Mouse (Mus musculus): ENCODE measurements around the gene Jup. TPM values are rescaled to one million over a fixed set of nuclear protein-coding genes. Genes with fewer than 3 reads are reported as not detected.
A peak's percentile ranks its signal among the peaks of the same experiment; 100 is the strongest.
"Not testable (repeated sequence)": the region's sequence is repeated elsewhere in the genome, so short reads cannot be mapped to it uniquely, and the experiment has no call there.

Jup gene
- polyA plus RNA-seq, 1 experiment from 2014 or later, result 44.1 TPM

DNA sequence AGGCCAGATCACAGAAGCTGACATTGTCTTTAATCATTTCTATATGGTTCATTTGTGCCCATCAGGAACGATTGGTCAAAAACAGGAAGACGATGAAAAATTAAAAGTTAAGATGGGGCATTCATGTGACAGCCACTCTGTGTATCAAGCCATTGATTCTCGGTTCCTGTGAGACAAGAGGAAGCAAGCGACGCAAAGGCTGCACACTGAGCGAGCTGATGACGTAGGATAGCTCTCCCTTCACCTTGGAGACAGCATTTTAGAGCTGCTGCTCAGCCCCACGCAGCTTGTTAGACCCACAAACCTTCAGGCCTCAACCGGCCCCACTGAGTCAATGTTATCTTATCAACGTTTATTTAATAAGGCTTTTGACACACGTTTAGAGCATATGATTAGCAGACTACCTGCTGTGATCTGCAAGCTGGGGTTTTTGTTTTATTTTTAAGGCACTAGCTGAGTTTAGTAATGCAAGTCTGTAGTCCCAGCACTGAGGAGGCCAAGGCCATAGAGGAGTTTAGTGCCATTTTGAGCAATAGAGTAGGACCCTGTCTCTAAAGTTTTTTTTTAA is 72.4 kb downstream of the Jup start:
- Histone ChIP-seq H3K9ac (replicated peaks) (no peak overlapping the region), H3K4me3 (replicated peaks) (no peak overlapping the region), H3K27me3 (0 out of 2 replicates have a peak, but pooled peaks cover 4% of the 10 kb centered on the region), H3K36me3 (peaks cover 21% of the 10 kb centered on the region), H3K4me1 (replicated peaks) (0 out of 2 replicates have a peak, but pooled peaks cover 6% of the 10 kb centered on the region), H3K9me3 (no peaks in the 10 kb centered on the region), H3K27ac (no peak overlapping the region), H3K4me2 (no peak overlapping the region)
- ATAC-seq (ENCODE audit: insufficient number of reproducible peaks, insufficient read depth, low FRiP score, low TSS enrichment, low read depth), result no peak
- WGBS, result 85% methylated on average over 11 of the region's 11 CpGs

DNA sequence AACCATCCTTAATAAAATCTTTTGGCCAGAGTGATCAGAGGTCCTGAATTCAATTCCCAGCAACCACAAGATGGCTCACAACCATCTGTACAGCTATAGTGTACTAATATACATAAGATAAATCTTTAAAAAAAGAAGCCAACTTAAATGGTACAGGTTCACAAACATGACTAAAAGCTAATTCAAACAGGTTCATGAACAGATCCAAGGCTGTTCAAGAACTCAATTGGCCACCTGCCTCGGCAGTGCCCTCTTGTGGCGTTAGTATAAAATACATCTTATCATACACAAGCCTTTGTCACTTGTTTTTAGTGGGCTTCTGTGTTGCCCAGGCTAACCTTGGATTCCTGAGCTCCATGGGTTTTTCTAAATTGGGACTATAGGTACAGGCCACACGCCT is 74.0 kb downstream of the Jup start:
- Histone ChIP-seq H3K4me1 (replicated peaks) (0 out of 2 replicates have a peak, but pooled peaks cover 6% of the 10 kb centered on the region), H3K27ac (no peak overlapping the region), H3K4me2 (no peak overlapping the region), H3K36me3 (peaks cover 21% of the 10 kb centered on the region), H3K4me3 (replicated peaks) (no peak overlapping the region), H3K9me3 (no peaks in the 10 kb centered on the region), H3K27me3 (no peaks in the 10 kb centered on the region), H3K9ac (replicated peaks) (no peak overlapping the region)
- 14% methylated on average over 3 of the region's 3 CpGs for WGBS
- ATAC-seq (ENCODE audit: insufficient number of reproducible peaks, insufficient read depth, low FRiP score, low TSS enrichment, low read depth), result no peak

GRCm38 (mm10) chr11:100322591-100323258 is 74.8 kb downstream of the Jup start:
- Histone ChIP-seq H3K9ac (replicated peaks) (no peak overlapping the region), H3K27ac (no peak overlapping the region), H3K4me3 (replicated peaks) (no peak overlapping the region)

DNA sequence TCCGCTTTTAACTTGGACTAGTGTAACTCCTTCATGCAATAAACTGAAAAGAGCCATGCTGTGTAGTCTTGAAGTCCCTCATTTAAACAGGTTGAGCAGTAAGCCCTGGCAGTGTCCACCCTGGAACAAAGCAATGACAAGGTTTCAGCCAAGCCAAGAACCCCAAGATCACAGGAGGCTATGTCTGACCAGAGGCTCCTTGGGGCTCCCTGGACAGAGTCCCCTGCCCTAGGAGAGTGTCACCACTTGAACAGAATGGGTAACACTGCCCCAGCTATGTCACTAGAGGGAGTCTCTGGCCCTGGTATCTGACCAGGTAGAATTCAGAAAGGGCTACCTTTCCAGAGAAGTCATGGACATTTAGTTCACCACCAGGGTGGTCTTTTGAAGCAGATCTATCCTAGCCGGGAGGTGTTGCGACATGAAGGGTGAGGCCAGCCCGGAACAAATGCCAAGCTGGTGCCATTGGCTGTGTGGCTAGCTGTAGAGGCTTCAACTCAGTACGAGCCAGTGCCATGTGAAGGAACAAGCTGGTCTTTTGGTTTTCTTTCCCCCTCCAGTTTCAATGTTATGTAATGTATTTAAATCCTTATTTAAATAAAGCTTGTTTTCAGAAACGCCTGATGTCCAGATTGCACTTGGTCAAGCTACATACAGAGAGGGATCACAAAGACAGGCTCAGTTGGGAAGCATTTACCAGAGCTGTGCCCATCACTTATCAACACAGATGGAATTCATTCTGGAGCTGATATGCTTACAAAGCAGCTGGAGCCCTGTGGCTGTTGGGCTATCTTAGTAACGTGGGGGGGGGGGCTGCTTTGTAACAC is 75.9 kb downstream of the Jup start:
- H3K27me3 ChIP-seq; H3K4me2 ChIP-seq; H3K9ac ChIP-seq (replicated peaks); ATAC-seq (ENCODE audit: insufficient number of reproducible peaks, insufficient read depth, low FRiP score, low TSS enrichment, low read depth); H3K27ac ChIP-seq; H3K9me3 ChIP-seq; H3K4me3 ChIP-seq (replicated peaks); H3K4me1 ChIP-seq (replicated peaks): not testable (repeated sequence)
- peaks cover 21% of the 10 kb centered on the region for H3K36me3 ChIP-seq
- WGBS, result 83% methylated on average over 7 of the region's 7 CpGs

More at GRCm38 (mm10) chr11:100322591-100323258, 74.8 kb downstream of the Jup start:
- ATAC-seq (ENCODE audit: insufficient number of reproducible peaks, insufficient read depth, low FRiP score, low TSS enrichment, low read depth), result no peak
- Histone ChIP-seq H3K4me1 (replicated peaks) (0 out of 2 replicates have a peak, but pooled peaks cover 6% of the 10 kb centered on the region), H3K9me3 (no peaks in the 10 kb centered on the region), H3K4me2 (no peak overlapping the region), H3K27me3 (no peaks in the 10 kb centered on the region), H3K36me3 (peaks cover 21% of the 10 kb centered on the region)
- WGBS, result 68% methylated on average over 3 of the region's 3 CpGs

GRCm38 (mm10) chr11:100320701-100321410 is 76.7 kb downstream of the Jup start:
- ATAC-seq (ENCODE audit: insufficient number of reproducible peaks, insufficient read depth, low FRiP score, low TSS enrichment, low read depth); H3K4me1 ChIP-seq (replicated peaks); H3K9me3 ChIP-seq; H3K27me3 ChIP-seq: not testable (repeated sequence)
- peak overlapping the region; percentile 83 for H3K4me3 ChIP-seq (replicated peaks)
- H3K4me2 ChIP-seq, result peak overlapping the region; percentile 81
- 21% methylated on average over 11 of the region's 11 CpGs for WGBS
- H3K27ac ChIP-seq, result peak overlapping the region; percentile 97; the same call in 1 of the 2 replicates
- H3K36me3 ChIP-seq, result peaks cover 21% of the 10 kb centered on the region
- H3K9ac ChIP-seq (replicated peaks), result peak overlapping the region; percentile 96

GRCm38 (mm10) chr11:100320172-100320630 is 77.4 kb downstream of the Jup start:
- Histone ChIP-seq H3K9me3 (no peaks in the 10 kb centered on the region), H3K36me3 (peaks cover 21% of the 10 kb centered on the region), H3K4me2 (peak overlapping the region; percentile 81), H3K9ac (replicated peaks) (peak overlapping the region; percentile 96), H3K4me3 (replicated peaks) (peak overlapping the region; percentile 83), H3K27ac (peak overlapping the region; percentile 97), H3K27me3 (no peaks in the 10 kb centered on the region), H3K4me1 (replicated peaks) (0 out of 2 replicates have a peak, but pooled peaks cover 6% of the 10 kb centered on the region)
- peak; percentile 77 for ATAC-seq (ENCODE audit: insufficient number of reproducible peaks, insufficient read depth, low FRiP score, low TSS enrichment, low read depth)
- under 1% methylated on average over 40 of the region's 40 CpGs for WGBS

DNA sequence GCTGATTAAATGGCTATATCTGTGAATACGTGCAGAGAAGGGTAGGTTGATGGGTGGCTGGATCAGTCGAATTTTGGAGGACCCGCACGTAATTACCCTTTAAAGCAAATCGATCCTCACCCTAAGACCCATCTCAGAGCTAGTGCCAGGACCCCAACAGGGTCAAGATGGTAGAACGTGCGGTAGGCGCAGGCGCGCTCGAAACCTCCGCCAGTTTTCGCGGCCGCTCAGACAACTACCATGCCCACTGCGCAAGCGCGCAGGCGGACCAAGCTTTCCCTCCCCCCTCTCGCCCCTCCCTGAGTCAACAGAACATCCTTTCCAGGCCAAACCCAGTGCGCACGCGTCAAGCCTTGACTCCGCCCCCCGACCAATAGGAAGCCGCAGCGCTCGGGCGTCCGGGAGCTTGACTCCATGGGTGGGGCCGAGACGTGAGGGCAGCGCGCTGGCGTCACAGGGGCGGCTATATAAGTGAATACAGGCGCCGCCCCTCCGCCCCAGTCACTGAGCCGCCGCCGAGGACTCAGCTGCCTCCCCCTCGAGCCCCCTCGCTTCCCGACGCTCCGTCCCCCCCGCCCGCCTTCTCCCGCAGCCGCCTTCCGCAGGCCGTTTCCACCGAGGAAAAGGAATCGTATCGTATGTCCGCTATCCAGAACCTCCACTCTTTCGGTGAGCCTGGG is 77.9 kb downstream of the Jup start, which contains the start of gene Eif1:
Eif1 (plus strand) TSS at position 394 of the 680 bp plus-strand sequence.
- Histone ChIP-seq H3K4me2 (peak within 1 kb of the TSS; percentile 81), H3K4me1 (replicated peaks) (0 out of 2 replicates have a peak, but pooled peaks cover 6% of the 10 kb centered on the region), H3K9ac (replicated peaks) (peak within 1 kb of the TSS; percentile 96), H3K27ac (peak within 1 kb of the TSS; percentile 97), H3K9me3 (no peaks in the 10 kb centered on the region), H3K27me3 (no peaks in the 10 kb centered on the region), H3K36me3 (peaks cover 21% of the 10 kb centered on the region), H3K4me3 (replicated peaks) (peak within 1 kb of the TSS; percentile 83)
- ATAC-seq (ENCODE audit: insufficient number of reproducible peaks, insufficient read depth, low FRiP score, low TSS enrichment, low read depth), result peak; percentile 88
- under 1% methylated on average over 58 of the region's 58 CpGs for WGBS

Small RNAs within 50 kb of the gene (microRNA-seq; reads per million reads assigned to microRNA genes)
- gene Gm27374, result not detected

Other genes starting within 250 kb of the Jup start
- 8.4 and 8.7 TPM in 2 replicates for gene Krt19, start 249.1 kb downstream of the Jup start, polyA plus RNA-seq (2016; fragmentation: Nextera tagmentation; extraction: Ambion mirVana)
- not detected in 2 replicates for gene Krt9, start 204.5 kb downstream of the Jup start, polyA plus RNA-seq (2016; fragmentation: Nextera tagmentation; extraction: Ambion mirVana)
- 144 and 160 TPM in 2 replicates for gene Krt14, start 190.2 kb downstream of the Jup start, polyA plus RNA-seq (2016; fragmentation: Nextera tagmentation; extraction: Ambion mirVana)
- not detected in 2 replicates for gene Krt16, start 148.9 kb downstream of the Jup start, polyA plus RNA-seq (2016; fragmentation: Nextera tagmentation; extraction: Ambion mirVana)
- gene Krt17, start 136.7 kb downstream of the Jup start, polyA plus RNA-seq (2016; fragmentation: Nextera tagmentation; extraction: Ambion mirVana), result 41.6 and 47.9 TPM in 2 replicates
- not detected in 2 replicates for gene Krt42, start 127.9 kb downstream of the Jup start, polyA plus RNA-seq (2016; fragmentation: Nextera tagmentation; extraction: Ambion mirVana)
- 1,407 and 1,429 TPM in 2 replicates for gene Eif1, start 77.9 kb downstream of the Jup start, polyA plus RNA-seq (2016; fragmentation: Nextera tagmentation; extraction: Ambion mirVana)
- not detected in 2 replicates for gene Gast, start 63.4 kb downstream of the Jup start, polyA plus RNA-seq (2016; fragmentation: Nextera tagmentation; extraction: Ambion mirVana)
- gene Hap1, start 41.6 kb downstream of the Jup start, polyA plus RNA-seq (2016; fragmentation: Nextera tagmentation; extraction: Ambion mirVana), result 1.5 and 2.1 TPM in 2 replicates
- gene P3h4, start 17.1 kb upstream of the Jup start, polyA plus RNA-seq (2016; fragmentation: Nextera tagmentation; extraction: Ambion mirVana), result 54.3 and 58.3 TPM in 2 replicates
- gene Fkbp10, start 17.9 kb upstream of the Jup start, polyA plus RNA-seq (2016; fragmentation: Nextera tagmentation; extraction: Ambion mirVana), result 101 and 118 TPM in 2 replicates
- 173 and 183 TPM in 2 replicates for gene Nt5c3b, start 44.0 kb upstream of the Jup start, polyA plus RNA-seq (2016; fragmentation: Nextera tagmentation; extraction: Ambion mirVana)
- gene Klhl10, start 44.2 kb upstream of the Jup start, polyA plus RNA-seq (2016; fragmentation: Nextera tagmentation; extraction: Ambion mirVana), result 1.0 and 1.1 TPM in 2 replicates
- 14.1 and 15.4 TPM in 2 replicates for gene Klhl11, start 75.0 kb upstream of the Jup start, polyA plus RNA-seq (2016; fragmentation: Nextera tagmentation; extraction: Ambion mirVana)
- gene Acly, start 130.2 kb upstream of the Jup start, polyA plus RNA-seq (2016; fragmentation: Nextera tagmentation; extraction: Ambion mirVana), result 186 and 196 TPM in 2 replicates
- gene Ttc25, start 147.8 kb upstream of the Jup start, polyA plus RNA-seq (2016; fragmentation: Nextera tagmentation; extraction: Ambion mirVana), result 1.2 and 1.4 TPM in 2 replicates
- 32.3 and 34.5 TPM in 2 replicates for gene Cnp, start 177.1 kb upstream of the Jup start, polyA plus RNA-seq (2016; fragmentation: Nextera tagmentation; extraction: Ambion mirVana)
- 79.9 and 80.4 TPM in 2 replicates for gene Nkiras2, start 221.5 kb upstream of the Jup start, polyA plus RNA-seq (2016; fragmentation: Nextera tagmentation; extraction: Ambion mirVana)
- 282 and 288 TPM in 2 replicates for gene Dnajc7, start 222.4 kb upstream of the Jup start, polyA plus RNA-seq (2016; fragmentation: Nextera tagmentation; extraction: Ambion mirVana)